Comparison of ENCODE assay signal across 20 mouse cellular contexts in genomic region chr6:32878586-32878985, GRCm38 (mm10).
DNase-seq lines count a peak whose midpoint lies in the region; ATAC-seq and TF ChIP-seq lines count a peak whose summit lies in the region.
"Had no signal": no experiment of that assay in that cellular context is flagged by ENCODE, and none has a peak within 500 bp of the region (broad histone marks: within the 10 kb centered on the region; RNA-seq: fewer than 3 reads in every experiment).

No protein-coding gene starts in this region.

- H3K4me3 ChIP-seq in heart, embryonic 12.5 days: no peak overlapping the region
- H3K4me3 ChIP-seq: embryonic facial prominence, embryonic 12.5 days; erythroblast, embryonic 14.5 days; hindbrain, embryonic 15.5 days; intestine, embryonic 15.5 days; limb, embryonic 10.5 days; megakaryocyte, embryonic 14.5 days had no signal

- no peak for ATAC-seq in heart, embryonic 12.5 days (ENCODE audit: insufficient number of reproducible peaks, low FRiP score)
- ATAC-seq: intestine, embryonic 15.5 days; liver, postnatal 0 days; midbrain, embryonic 16.5 days had no signal

- no peak overlapping the region for H3K4me2 ChIP-seq in heart, embryonic 12.5 days
- H3K4me2 ChIP-seq: embryonic facial prominence, embryonic 12.5 days; hindbrain, embryonic 15.5 days; intestine, embryonic 15.5 days had no signal

- no peak overlapping the region for H3K9ac ChIP-seq in heart, embryonic 12.5 days
- H3K9ac ChIP-seq: embryonic facial prominence, embryonic 12.5 days; hindbrain, embryonic 15.5 days; intestine, embryonic 15.5 days; liver, postnatal 0 days had no signal

- H3K27me3 ChIP-seq in heart, embryonic 12.5 days (replicated peaks): no peaks in the 10 kb centered on the region
- H3K27me3 ChIP-seq: embryonic facial prominence, embryonic 12.5 days; hindbrain, embryonic 15.5 days; intestine, embryonic 15.5 days; megakaryocyte, embryonic 14.5 days had no signal

- H3K27ac ChIP-seq in heart, embryonic 12.5 days (ENCODE audit: poor library complexity, severe bottlenecking): no peak overlapping the region
- H3K27ac ChIP-seq: embryonic facial prominence, embryonic 12.5 days; hindbrain, embryonic 15.5 days; intestine, embryonic 15.5 days; limb, embryonic 10.5 days had no signal

- H3K9me3 ChIP-seq in heart, embryonic 12.5 days (replicated peaks): no peaks in the 10 kb centered on the region
- H3K9me3 ChIP-seq: embryonic facial prominence, embryonic 12.5 days; hindbrain, embryonic 15.5 days; intestine, embryonic 15.5 days; limb, embryonic 10.5 days; megakaryocyte, embryonic 14.5 days had no signal

- DNase-seq in heart, postnatal 10 days: peak; percentile 12 to 17
- DNase-seq in brain, embryonic 14.5 days (ENCODE audit: low read depth): peak; percentile 51
- DNase-seq in layer of hippocampus, adult 18-20 months (ENCODE audit: low spot score in 2 of 2): peak; percentile 60 to 73
- DNase-seq in right cerebral cortex, postnatal 14 days: peak; percentile 10
- DNase-seq in thymus, postnatal 14 days: no peak
- no peak for DNase-seq in testis, postnatal 14 days (ENCODE audit: low spot score)
- DNase-seq: cerebellum, postnatal 10 days; gastrocnemius, postnatal 14 days; kidney, adult 9 months; kidney, postnatal 36 days; liver, postnatal 0 days; lung, postnatal 14 days had no signal

- H3K4me1 ChIP-seq in heart, embryonic 12.5 days (replicated peaks): 0 out of 2 replicates have a peak, but pooled peaks cover 6% of the 10 kb centered on the region
- H3K4me1 ChIP-seq: embryonic facial prominence, embryonic 12.5 days; intestine, embryonic 15.5 days; limb, embryonic 10.5 days had no signal

- no peak for TF ChIP-seq POLR2A in brain, embryonic 14.5 days (IDR thresholded peaks at IDR 0.05; ENCODE audit: borderline replicate concordance, extremely low read depth, insufficient read depth, insufficient read length, poor library complexity, severe bottlenecking)

- intact Hi-C loops in heart, postnatal 10 days (cut with DNase I): no loop called here

- H3K36me3 ChIP-seq in heart, embryonic 12.5 days: no peaks in the 10 kb centered on the region
- H3K36me3 ChIP-seq: embryonic facial prominence, embryonic 12.5 days; hindbrain, embryonic 15.5 days; intestine, embryonic 15.5 days; limb, embryonic 10.5 days had no signal

- 56% methylated on average over 5 of the region's 5 CpGs for WGBS in heart, embryonic 12.5 days

- no peak for TF ChIP-seq CTCF in brain, embryonic 14.5 days (IDR thresholded peaks at IDR 0.05; ENCODE audit: borderline replicate concordance, extremely low read depth, insufficient read depth, insufficient read length)

Comparison
In these comparisons a context has a peak if more than half of its experiments do, and no peak if none do; other contexts are left out.
1. DNase-seq: peak in heart, postnatal 10 days (2 of 2), brain, embryonic 14.5 days (single experiment), layer of hippocampus, adult 18-20 months (2 of 2) and right cerebral cortex, postnatal 14 days (single experiment); none in thymus, postnatal 14 days (single experiment) and testis, postnatal 14 days (single experiment).